Mouse (Mus musculus) embryonic facial prominence, embryonic 10.5 days (tissue): Measurements from ENCODE around the gene P2rx5. TPM values are rescaled to one million over a fixed set of nuclear protein-coding genes. Genes with fewer than 3 reads are reported as not detected.
A peak's percentile ranks its signal among the peaks of the same experiment; 100 is the strongest.

Source experiments
- DNase-seq: peaks from one replicate; pipeline ENCODE4 v3.0.0-alpha.2; 2017; ENCODE audit warnings: low spot score
- H3K27ac ChIP-seq: fragments of 300-500 bp; sonication (generic); replicated peaks from 2 replicates; pipeline ENCODE4 v1.5.1; 2016; ENCODE audit warnings: mild to moderate bottlenecking
- H3K27me3 ChIP-seq: fragments of 300-500 bp; sonication (generic); replicated peaks from 2 replicates; pipeline ENCODE4 v1.6.1; 2016; ENCODE audit warnings: low read depth, mild to moderate bottlenecking; ENCODE audit not compliant: poor library complexity, severe bottlenecking
- H3K36me3 ChIP-seq: fragments of 300-500 bp; sonication (generic); replicated peaks from 2 replicates; pipeline ENCODE4 v1.6.1; 2016; ENCODE audit warnings: mild to moderate bottlenecking, moderate library complexity
- H3K4me1 ChIP-seq: fragments of 300-500 bp; sonication (generic); 2 replicates; pipeline ENCODE4 v1.6.1; 2016
- H3K4me3 ChIP-seq: fragments of 300-500 bp; sonication (generic); 2 replicates; pipeline ENCODE4 v1.5.1; 2016; ENCODE audit warnings: mild to moderate bottlenecking, moderate library complexity
- H3K9me3 ChIP-seq: fragments of 300-500 bp; sonication (generic); 2 replicates; pipeline ENCODE4 v1.6.1; 2016; ENCODE audit warnings: mild to moderate bottlenecking
- WGBS: fragments of 180-500 bp; shearing (Covaris S2); methylation state at CpG from one replicate; pipeline ENCODE4 v1.1.7; 2016; 5-methylcytosine and 5-hydroxymethylcytosine counted together
- polyA plus RNA-seq: library from polyadenylated mRNA; unstranded; fragments of >200 nt; fragmentation: Nextera tagmentation; extraction: Ambion mirVana; gene quantifications from 2 replicates; pipeline ENCODE4 v1.2.1, GENCODE M21; 2016

The P2rx5 gene
- polyA plus RNA-seq: 0.10 and 0.18 TPM in 2 replicates

DNA sequence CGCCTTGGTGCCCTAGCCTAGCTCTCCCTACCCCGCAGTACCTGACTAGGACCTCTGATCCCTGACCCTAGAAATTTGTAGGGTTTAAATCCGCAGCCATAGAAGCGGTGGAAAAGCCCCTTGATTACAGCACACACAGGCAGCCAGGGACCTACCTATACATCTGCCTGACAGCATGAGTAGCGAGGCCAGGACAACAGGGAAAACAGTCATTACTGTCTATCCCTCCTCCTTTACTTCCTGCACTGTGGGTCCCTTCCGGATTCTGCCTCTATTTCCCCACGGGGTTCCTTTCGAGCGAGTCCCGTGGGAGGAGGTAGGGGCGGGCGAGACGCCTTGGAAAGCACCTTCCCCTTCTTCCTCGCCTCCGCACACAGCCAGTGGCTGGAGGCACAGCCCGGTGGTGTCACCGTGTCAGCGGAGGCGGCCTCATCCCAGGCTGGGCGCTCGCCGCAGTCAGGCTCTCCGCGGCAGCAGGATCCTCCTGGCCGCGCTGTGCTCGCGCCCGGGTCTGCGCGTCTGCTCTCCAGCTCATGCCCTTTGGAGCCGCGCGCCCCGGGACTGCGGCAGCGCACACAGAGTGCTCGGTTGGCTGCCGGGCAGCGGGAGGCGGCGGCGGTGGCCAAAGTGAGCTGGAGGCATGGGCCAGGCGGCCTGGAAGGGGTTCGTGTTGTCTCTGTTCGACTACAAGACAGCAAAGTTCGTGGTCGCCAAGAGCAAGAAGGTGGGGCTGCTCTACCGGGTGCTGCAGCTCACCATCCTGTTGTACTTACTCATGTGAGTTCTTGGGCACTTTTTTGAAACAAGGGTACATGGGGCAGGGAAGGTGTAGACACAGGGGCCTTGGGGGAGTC is at the start of gene P2rx5:
Gene P2rx5 (plus strand): TSS at position 465 of the 854 bp plus-strand sequence.
- Histone ChIP-seq H3K9me3 (no peaks in the 10 kb centered on the region), H3K4me1 (peaks cover 15% of the 10 kb centered on the region), H3K36me3 (no peaks in the 10 kb centered on the region), H3K4me3 (peak within 1 kb of the TSS; percentile 62), H3K27ac (no peak within 1 kb of the TSS), H3K27me3 (peaks cover 50% of the 10 kb centered on the region)
- 3% methylated on average over 49 of the region's 49 CpGs for WGBS
- peak; percentile 71 for DNase-seq

DNA sequence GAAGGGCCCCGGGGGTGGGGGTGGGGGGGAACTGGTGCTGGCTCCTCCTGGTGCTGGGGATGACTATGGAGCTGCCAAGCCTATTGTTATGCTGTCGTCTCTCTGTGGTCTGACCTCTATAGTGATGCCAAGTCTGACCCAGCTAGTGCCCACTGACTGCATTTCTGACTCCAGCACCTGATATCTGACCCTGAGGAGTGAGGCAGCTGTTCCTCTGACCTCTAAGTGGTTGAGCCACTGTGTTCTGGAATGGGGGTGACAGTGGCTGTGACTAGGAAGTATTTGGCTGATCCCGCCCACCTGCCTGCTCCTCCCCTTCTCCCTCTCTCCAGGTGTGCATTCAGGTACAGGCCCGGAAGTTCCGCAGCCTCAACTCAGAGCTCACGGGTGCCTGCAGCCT is 48.8 kb upstream of the P2rx5 start:
- Histone ChIP-seq H3K36me3 (no peaks in the 10 kb centered on the region), H3K27me3 (no peaks in the 10 kb centered on the region), H3K4me3 (no peak overlapping the region), H3K27ac (no peak overlapping the region), H3K4me1 (no peaks in the 10 kb centered on the region), H3K9me3 (no peaks in the 10 kb centered on the region)
- 65% methylated on average over 6 of the region's 6 CpGs for WGBS
- no peak for DNase-seq

DNA sequence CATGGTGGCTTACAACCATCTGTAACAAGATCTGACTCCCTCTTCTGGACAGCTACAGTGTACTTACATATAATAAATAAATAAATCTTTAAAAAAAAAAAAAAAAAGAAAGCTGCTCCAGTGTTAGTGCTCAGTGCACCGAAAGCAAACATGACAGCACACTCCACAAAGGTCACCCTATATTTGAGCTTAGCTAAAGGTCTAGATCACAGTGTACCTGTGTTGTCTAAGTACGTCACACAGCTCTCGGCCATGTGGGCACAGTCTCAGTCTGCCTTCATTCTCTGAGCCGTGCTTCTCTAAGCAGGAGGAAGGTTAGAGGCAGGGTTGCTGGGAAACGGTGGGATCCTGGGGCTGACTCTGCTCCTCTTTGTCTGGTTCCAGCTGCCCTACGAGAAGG is 33.7 kb upstream of the P2rx5 start:
- Histone ChIP-seq H3K27ac (no peak overlapping the region), H3K36me3 (peaks cover 86% of the 10 kb centered on the region), H3K9me3 (no peaks in the 10 kb centered on the region)

DNA sequence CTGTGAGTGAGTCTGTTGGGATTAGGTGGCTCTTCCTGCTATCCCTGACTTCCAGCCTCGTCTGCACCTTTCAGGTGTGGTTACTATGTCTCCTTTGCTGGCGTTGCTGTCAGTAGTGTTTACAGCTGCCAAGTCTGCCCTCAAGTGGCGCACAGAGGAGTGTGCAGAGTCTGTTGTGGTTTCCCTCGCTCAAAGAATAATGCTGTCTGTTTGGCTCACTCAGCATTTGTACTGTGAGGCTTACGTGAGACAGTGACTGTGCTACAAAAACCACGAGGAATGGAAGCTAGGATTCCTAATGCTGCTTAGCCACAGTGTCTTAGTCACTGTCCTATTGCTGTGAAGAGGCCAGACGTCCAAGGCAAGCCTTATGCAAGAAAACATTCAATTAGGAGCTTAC is 29.2 kb upstream of the P2rx5 start:
- H3K27ac ChIP-seq: no peak overlapping the region
- H3K36me3 ChIP-seq: peaks cover 99% of the 10 kb centered on the region
- WGBS: 87% methylated on average over 7 of the region's 7 CpGs
- peaks cover 16% of the 10 kb centered on the region for H3K4me1 ChIP-seq
- no peaks in the 10 kb centered on the region for H3K27me3 ChIP-seq
- H3K9me3 ChIP-seq: peaks cover 20% of the 10 kb centered on the region; the same call in 1 of the 2 replicates
- no peak for DNase-seq
- no peak overlapping the region for H3K4me3 ChIP-seq

More for the DNA sequence above, 33.7 kb upstream of the P2rx5 start:
- Histone ChIP-seq H3K4me3 (no peak overlapping the region), H3K4me1 (no peaks in the 10 kb centered on the region), H3K27me3 (no peaks in the 10 kb centered on the region)
- WGBS: 95% methylated on average over 6 of the region's 6 CpGs
- no peak for DNase-seq

DNA sequence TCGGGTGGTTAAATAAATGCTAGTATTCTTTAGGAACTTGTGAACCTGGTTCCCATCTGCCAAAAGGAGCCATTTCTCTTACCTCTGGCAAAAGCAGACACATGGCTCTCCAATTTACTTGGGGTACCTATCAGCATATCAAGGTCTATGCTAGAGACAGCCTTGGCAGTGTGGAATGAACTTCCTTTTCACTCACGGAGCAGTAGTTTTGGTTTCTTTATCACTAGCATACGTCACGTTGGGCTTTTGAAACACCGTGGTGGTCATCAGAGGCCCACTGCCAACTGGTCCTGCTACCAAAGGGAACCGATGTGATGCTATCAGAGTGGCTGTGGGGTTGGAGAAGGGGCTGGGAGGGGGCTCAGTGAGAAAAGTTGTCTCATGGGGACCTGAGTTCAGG is 27.2 kb upstream of the P2rx5 start:
- Histone ChIP-seq H3K27me3 (no peaks in the 10 kb centered on the region), H3K27ac (no peak overlapping the region), H3K36me3 (peaks cover 89% of the 10 kb centered on the region), H3K9me3 (peaks cover 24% of the 10 kb centered on the region; the same call in 1 of the 2 replicates), H3K4me3 (no peak overlapping the region), H3K4me1 (peaks cover 33% of the 10 kb centered on the region)
- DNase-seq: no peak
- 97% methylated on average over 6 of the region's 6 CpGs for WGBS

DNA sequence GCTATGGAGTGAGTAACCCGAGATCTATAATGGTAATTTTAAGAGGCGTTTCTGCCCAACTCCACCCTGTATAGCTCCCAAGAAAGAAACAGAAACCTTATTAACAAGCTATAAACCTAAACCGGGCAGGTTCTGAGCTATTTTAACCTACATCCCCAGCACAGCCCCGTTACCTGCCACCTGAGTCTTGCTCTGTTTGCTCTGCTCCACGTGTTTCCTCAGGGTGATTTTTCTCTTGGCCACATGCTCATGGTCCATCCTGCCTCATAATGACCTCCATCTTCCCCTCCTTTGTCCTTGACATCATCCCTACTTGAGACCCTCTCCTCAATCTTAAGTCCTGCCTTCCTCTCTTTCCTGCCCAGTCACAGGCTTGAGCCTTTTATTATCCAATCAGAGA is 26.0 kb upstream of the P2rx5 start:
- H3K9me3 ChIP-seq: peaks cover 24% of the 10 kb centered on the region; the same call in 1 of the 2 replicates
- no peak for DNase-seq
- H3K4me3 ChIP-seq: peak overlapping the region; percentile 85
- H3K36me3 ChIP-seq: peaks cover 77% of the 10 kb centered on the region
- 94% methylated on average over 5 of the region's 5 CpGs for WGBS
- no peaks in the 10 kb centered on the region for H3K27me3 ChIP-seq
- peaks cover 38% of the 10 kb centered on the region for H3K4me1 ChIP-seq
- H3K27ac ChIP-seq: no peak overlapping the region

DNA sequence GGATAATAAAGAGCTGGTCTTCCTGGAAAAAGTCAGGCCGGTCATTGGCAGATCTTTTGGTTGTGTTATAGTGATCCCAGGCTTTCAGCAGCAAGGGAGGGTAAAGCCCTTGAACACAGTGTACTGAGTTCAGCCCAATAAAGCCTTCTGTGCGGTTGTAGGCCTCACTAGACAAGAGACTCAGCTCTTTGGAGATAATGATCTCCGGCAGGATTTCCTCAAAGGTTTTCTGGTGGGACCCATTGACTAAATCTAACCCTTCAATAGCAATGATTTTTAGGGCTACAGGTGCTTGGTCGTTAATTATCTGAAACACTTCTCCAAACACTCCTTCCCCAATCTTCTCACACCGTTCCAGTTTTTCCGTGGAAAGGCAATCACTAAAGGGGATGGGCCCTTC is 23.6 kb upstream of the P2rx5 start:
- H3K27ac ChIP-seq: no peak overlapping the region
- 93% methylated on average over 6 of the region's 6 CpGs for WGBS
- DNase-seq: no peak
- peaks cover 24% of the 10 kb centered on the region; the same call in 1 of the 2 replicates for H3K9me3 ChIP-seq
- H3K27me3 ChIP-seq: no peaks in the 10 kb centered on the region
- H3K4me3 ChIP-seq: peak overlapping the region; percentile 85
- peaks cover 38% of the 10 kb centered on the region for H3K4me1 ChIP-seq
- peaks cover 53% of the 10 kb centered on the region for H3K36me3 ChIP-seq

DNA sequence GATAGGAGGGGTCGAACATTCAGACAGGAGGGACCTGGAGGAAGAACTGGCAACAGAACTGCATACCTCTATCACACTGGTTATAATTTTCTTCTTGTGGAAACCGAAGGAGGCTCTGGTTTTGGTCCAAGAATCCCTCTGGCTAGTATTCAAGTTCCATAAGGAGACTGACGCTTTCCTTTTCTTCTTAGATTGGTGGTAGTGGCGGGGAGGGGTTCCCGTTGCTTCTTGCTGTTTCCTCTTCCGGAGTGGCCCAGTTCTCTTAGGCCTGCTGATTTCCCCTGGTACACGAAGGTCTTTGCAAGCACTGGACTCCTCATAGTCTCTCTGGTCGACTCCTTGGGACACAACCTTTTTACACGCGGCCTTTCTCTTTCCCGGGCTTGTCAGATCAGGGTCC is 23.1 kb upstream of the P2rx5 start:
- no peak for DNase-seq
- 49% methylated on average over 11 of the region's 11 CpGs for WGBS
- H3K27me3 ChIP-seq: no peaks in the 10 kb centered on the region

DNA sequence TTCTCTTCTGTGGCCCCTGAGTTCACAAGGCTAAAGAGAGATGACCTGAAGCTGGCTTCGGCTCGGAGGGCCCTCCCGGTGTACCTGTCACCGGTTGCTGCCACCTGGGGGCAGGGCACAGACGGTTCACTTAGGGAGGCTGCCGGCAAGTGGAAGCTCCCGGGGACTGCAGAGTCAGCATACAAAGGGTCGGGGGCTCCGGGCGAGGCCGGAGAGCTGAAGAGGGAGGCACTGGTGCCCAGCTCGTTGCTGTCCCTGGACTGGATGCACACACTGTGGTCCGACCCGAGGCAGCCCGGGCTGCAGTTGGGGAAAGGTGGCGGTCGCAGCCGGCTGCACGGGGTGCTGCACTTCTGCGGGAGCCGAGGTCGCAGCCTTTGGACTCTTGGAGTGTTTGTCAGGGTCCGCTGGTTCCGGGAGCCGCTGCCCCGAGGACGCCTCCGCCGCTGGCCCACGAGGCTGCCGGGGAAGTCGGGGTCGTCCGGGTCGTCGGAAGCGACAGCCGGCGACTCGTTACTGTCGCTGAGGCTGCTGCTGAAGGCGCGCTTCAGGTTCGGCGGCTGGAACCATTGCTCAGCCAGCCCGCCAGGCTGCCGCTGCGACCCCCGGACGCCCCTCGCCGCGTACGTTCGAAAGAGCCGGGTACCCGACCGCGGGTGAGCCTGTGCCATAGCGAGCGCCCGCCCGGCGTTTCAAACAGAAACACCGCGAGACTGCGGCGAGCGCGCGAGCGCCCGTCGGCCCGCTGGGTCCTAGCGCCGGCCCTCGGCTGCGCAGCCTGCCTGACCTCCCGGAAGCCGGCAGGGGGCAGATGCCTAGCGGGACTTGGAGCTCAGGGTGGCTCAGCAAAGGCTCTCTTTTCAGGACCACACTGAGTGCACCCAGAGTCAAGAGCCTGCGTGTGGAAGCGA is 22.4 kb upstream of the P2rx5 start, which contains the start of gene Haspin:
Gene Haspin (minus strand): TSS at position 704 of the 911 bp plus-strand sequence.
- H3K36me3 ChIP-seq: peaks cover 41% of the 10 kb centered on the region
- H3K9me3 ChIP-seq: peaks cover 18% of the 10 kb centered on the region; the same call in 1 of the 2 replicates
- no peaks in the 10 kb centered on the region for H3K27me3 ChIP-seq
- peak; percentile 96 for DNase-seq
- WGBS: under 1% methylated on average over 84 of the region's 84 CpGs
- H3K4me1 ChIP-seq: peaks cover 38% of the 10 kb centered on the region
- H3K27ac ChIP-seq: peak within 1 kb of the TSS; percentile 92
- peak within 1 kb of the TSS; percentile 85 for H3K4me3 ChIP-seq

More for the DNA sequence above, 23.1 kb upstream of the P2rx5 start:
- peak overlapping the region; percentile 92; the same call in 1 of the 2 replicates for H3K27ac ChIP-seq
- peaks cover 48% of the 10 kb centered on the region for H3K36me3 ChIP-seq
- peaks cover 38% of the 10 kb centered on the region for H3K4me1 ChIP-seq
- H3K9me3 ChIP-seq: peaks cover 24% of the 10 kb centered on the region; the same call in 1 of the 2 replicates
- H3K4me3 ChIP-seq: peak overlapping the region; percentile 85

DNA sequence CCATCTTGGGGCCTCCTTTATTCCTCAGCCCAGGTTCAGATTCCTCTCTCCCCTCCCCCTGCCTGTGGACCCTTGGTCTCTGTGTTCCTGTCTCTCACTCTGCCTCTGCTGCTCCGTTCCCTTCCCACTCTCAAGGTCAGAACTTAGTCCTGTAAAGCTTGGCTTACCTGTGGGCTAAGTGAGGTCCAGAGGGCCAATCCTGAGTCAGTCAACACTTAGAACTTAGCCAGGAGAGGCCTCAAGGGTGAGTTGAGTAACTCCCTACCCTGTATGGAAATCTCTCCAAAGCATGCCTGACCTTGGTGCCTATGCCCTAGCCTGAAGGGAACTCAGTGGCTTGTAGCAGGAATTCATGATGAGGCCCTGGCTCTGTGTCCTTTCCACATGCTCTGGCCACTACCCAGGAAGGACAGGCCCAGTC is 15.9 kb upstream of the P2rx5 start:
- no peaks in the 10 kb centered on the region for H3K9me3 ChIP-seq
- H3K36me3 ChIP-seq: no peaks in the 10 kb centered on the region
- no peak for DNase-seq
- H3K4me3 ChIP-seq: no peak overlapping the region
- H3K4me1 ChIP-seq: peaks cover 8% of the 10 kb centered on the region
- no peak overlapping the region for H3K27ac ChIP-seq
- no peaks in the 10 kb centered on the region for H3K27me3 ChIP-seq
- 79% methylated on average over 1 of the region's 1 CpGs for WGBS

DNA sequence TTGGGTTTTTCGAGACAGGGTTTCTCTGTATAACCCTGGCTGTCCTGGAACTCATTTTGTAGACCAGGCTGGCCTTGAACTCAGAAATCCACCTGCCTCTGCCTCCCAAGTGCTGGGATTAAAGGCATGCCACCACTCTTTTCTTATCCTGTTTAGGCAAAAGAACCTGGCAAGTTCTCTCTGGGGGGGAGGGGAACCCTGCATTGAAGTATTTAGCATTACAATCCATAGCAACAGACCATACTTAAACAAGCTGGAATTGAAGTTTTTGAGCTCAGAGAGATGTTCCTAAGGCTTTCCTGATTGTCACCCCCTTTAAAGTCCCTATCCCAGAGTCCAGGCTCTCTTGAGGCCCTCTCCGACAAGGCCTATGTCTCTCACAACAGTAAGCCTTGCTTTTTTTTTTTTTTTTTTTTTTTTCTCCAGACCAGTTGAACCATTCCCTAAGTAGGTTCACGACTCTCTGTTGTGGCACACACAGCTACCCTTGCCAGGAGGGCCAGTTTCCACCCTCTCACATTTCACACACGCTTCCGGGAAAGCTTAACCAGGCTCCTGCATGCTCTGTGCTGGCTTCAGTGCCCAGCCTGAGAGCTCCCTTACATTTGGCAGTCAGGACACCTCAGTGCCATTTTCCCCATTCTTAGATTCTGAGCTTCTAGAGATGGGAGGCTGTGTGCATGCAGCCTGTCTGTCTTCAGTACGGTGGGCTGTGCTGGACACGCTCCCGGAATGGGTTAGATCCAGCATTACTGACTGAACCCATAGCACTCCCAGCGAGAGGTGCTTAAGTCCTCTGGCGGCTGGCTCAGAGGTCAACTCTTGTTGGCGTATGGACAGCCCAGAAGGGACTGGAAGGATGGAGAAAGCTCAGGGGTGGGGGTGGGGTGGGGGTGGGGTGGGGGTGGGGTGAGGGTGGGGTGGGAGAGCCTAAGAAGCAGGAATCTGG is 13.9 kb upstream of the P2rx5 start:
- DNase-seq: no peak
- Histone ChIP-seq H3K4me1 (peaks cover 8% of the 10 kb centered on the region), H3K4me3 (no peak overlapping the region), H3K27me3 (no peaks in the 10 kb centered on the region), H3K27ac (no peak overlapping the region), H3K36me3 (no peaks in the 10 kb centered on the region), H3K9me3 (no peaks in the 10 kb centered on the region)
- 63% methylated on average over 11 of the region's 11 CpGs for WGBS
